Comparison of ENCODE assay signal across 15 mouse cellular contexts in genomic region chr2:63852287-63852686, GRCm38 (mm10).
DNase-seq lines count a peak whose midpoint lies in the region; ATAC-seq and TF ChIP-seq lines count a peak whose summit lies in the region.
"Had no signal": no experiment of that assay in that cellular context is flagged by ENCODE, and none has a peak within 500 bp of the region (broad histone marks: within the 10 kb centered on the region; RNA-seq: fewer than 3 reads in every experiment).

No protein-coding gene starts in this region.

- no peak overlapping the region for H3K4me2 ChIP-seq in intestine, embryonic 16.5 days (ENCODE audit: low read depth, low read length)
- no peak overlapping the region for H3K4me2 ChIP-seq in intestine, embryonic 15.5 days (replicated peaks)
- no peak overlapping the region for H3K4me2 ChIP-seq in forebrain, postnatal 0 days (ENCODE audit: low read depth)
- no peak overlapping the region for H3K4me2 ChIP-seq in midbrain, embryonic 16.5 days (ENCODE audit: low read length)
- H3K4me2 ChIP-seq: heart, embryonic 11.5 days; limb, embryonic 15.5 days had no signal

- no peak overlapping the region for H3K4me3 ChIP-seq in intestine, embryonic 16.5 days (ENCODE audit: low read length)
- no peak overlapping the region for H3K4me3 ChIP-seq in intestine, embryonic 15.5 days (replicated peaks)
- no peak overlapping the region for H3K4me3 ChIP-seq in forebrain, postnatal 0 days (ENCODE audit: low read depth, low read length)
- no peak overlapping the region for H3K4me3 ChIP-seq in midbrain, embryonic 16.5 days (ENCODE audit: low read depth, low read length)
- H3K4me3 ChIP-seq: limb, embryonic 15.5 days had no signal

- no peak overlapping the region for H3K27ac ChIP-seq in intestine, embryonic 16.5 days (ENCODE audit: low read length)
- H3K27ac ChIP-seq in intestine, embryonic 15.5 days, result no peak overlapping the region
- H3K27ac ChIP-seq in forebrain, postnatal 0 days (ENCODE audit: low read depth, low read length), result no peak overlapping the region
- H3K27ac ChIP-seq in midbrain, embryonic 16.5 days (ENCODE audit: low read length), result no peak overlapping the region
- H3K27ac ChIP-seq: limb, embryonic 15.5 days had no signal

- DNase-seq in brain, adult 2 months (ENCODE audit: low read depth, low spot score), result peak; percentile 11
- peak; percentile 24 for DNase-seq in forebrain, postnatal 0 days
- no peak for DNase-seq in adrenal gland, adult 8-10 months
- no peak for DNase-seq in kidney, postnatal 10 days
- DNase-seq in gastrocnemius, postnatal 4 days (ENCODE audit: low spot score in 2 of 2), result no peak
- DNase-seq: cerebellum, adult 18-20 months; gastrocnemius, postnatal 10 days; heart, postnatal 36 days; kidney, adult 9 months; lung, adult 18-20 months had no signal

- H3K27me3 ChIP-seq in intestine, embryonic 16.5 days (replicated peaks; ENCODE audit: control insufficient read depth, insufficient read depth, low read length), result no peaks in the 10 kb centered on the region
- H3K27me3 ChIP-seq in intestine, embryonic 15.5 days (replicated peaks), result no peaks in the 10 kb centered on the region
- H3K27me3 ChIP-seq in forebrain, postnatal 0 days (ENCODE audit: insufficient read depth, low read length), result no peaks in the 10 kb centered on the region
- no peaks in the 10 kb centered on the region for H3K27me3 ChIP-seq in midbrain, embryonic 16.5 days (ENCODE audit: control insufficient read depth, insufficient read depth, low read depth, low read length)
- H3K27me3 ChIP-seq: limb, embryonic 15.5 days had no signal

- H3K36me3 ChIP-seq in intestine, embryonic 16.5 days (ENCODE audit: control insufficient read depth, insufficient read depth, low read length), result no peaks in the 10 kb centered on the region
- no peaks in the 10 kb centered on the region for H3K36me3 ChIP-seq in intestine, embryonic 15.5 days
- H3K36me3 ChIP-seq in forebrain, postnatal 0 days (ENCODE audit: insufficient read depth), result no peaks in the 10 kb centered on the region
- H3K36me3 ChIP-seq in midbrain, embryonic 16.5 days (ENCODE audit: control insufficient read depth, insufficient read depth, low read length), result no peaks in the 10 kb centered on the region
- H3K36me3 ChIP-seq: limb, embryonic 15.5 days had no signal

- H3K4me1 ChIP-seq in intestine, embryonic 16.5 days (ENCODE audit: control insufficient read depth, insufficient read depth, low read length), result no peaks in the 10 kb centered on the region
- H3K4me1 ChIP-seq in intestine, embryonic 15.5 days (replicated peaks), result no peaks in the 10 kb centered on the region
- peaks cover 3% of the 10 kb centered on the region; the same call in 1 of the 2 replicates for H3K4me1 ChIP-seq in forebrain, postnatal 0 days (ENCODE audit: insufficient read depth)
- no peaks in the 10 kb centered on the region; the same call in 1 of the 2 replicates for H3K4me1 ChIP-seq in midbrain, embryonic 16.5 days (ENCODE audit: control insufficient read depth, insufficient read depth, low read length)

- 46% methylated on average over 6 of the region's 6 CpGs for WGBS in intestine, embryonic 16.5 days
- WGBS in intestine, embryonic 15.5 days, result 43% methylated on average over 6 of the region's 6 CpGs
- 17% methylated on average over 6 of the region's 6 CpGs for WGBS in forebrain, postnatal 0 days
- WGBS in midbrain, embryonic 16.5 days, result 37% methylated on average over 6 of the region's 6 CpGs

- H3K9me3 ChIP-seq in intestine, embryonic 16.5 days (ENCODE audit: control insufficient read depth, low read length), result no peaks in the 10 kb centered on the region
- no peaks in the 10 kb centered on the region for H3K9me3 ChIP-seq in intestine, embryonic 15.5 days
- H3K9me3 ChIP-seq in forebrain, postnatal 0 days (ENCODE audit: low read length), result no peaks in the 10 kb centered on the region
- H3K9me3 ChIP-seq in midbrain, embryonic 16.5 days (replicated peaks; ENCODE audit: control insufficient read depth, low read length, poor library complexity, severe bottlenecking), result no peaks in the 10 kb centered on the region
- H3K9me3 ChIP-seq: limb, embryonic 15.5 days had no signal

- ATAC-seq in intestine, embryonic 16.5 days, result peak; percentile 66; the same call in 1 of the 2 replicates
- no peak for ATAC-seq in intestine, embryonic 15.5 days
- ATAC-seq in forebrain, postnatal 0 days, result peak; percentile 66; the same call in 1 of the 2 replicates
- ATAC-seq in midbrain, embryonic 16.5 days, result peak; percentile 47; the same call in 1 of the 2 replicates

- H3K9ac ChIP-seq in intestine, embryonic 16.5 days (ENCODE audit: low read depth, low read length), result no peak overlapping the region
- H3K9ac ChIP-seq in intestine, embryonic 15.5 days, result no peak overlapping the region
- no peak overlapping the region for H3K9ac ChIP-seq in forebrain, postnatal 0 days
- H3K9ac ChIP-seq in midbrain, embryonic 16.5 days (ENCODE audit: low read depth, low read length), result no peak overlapping the region
- H3K9ac ChIP-seq: limb, embryonic 15.5 days had no signal

- TF ChIP-seq CTCF in forebrain, postnatal 0 days (IDR thresholded peaks at IDR 0.05; ENCODE audit: low read depth), result no peak

Comparison
In these comparisons a context has a peak if more than half of its experiments do, and no peak if none do; other contexts are left out.
1. DNase-seq: peak in brain, adult 2 months (single experiment) and forebrain, postnatal 0 days (single experiment); none in adrenal gland, adult 8-10 months (single experiment), kidney, postnatal 10 days (single experiment) and gastrocnemius, postnatal 4 days (0 of 2).